Mouse (Mus musculus) hindbrain, embryonic 16.5 days (tissue): ENCODE measurements around the gene Slc25a45. TPM values are rescaled to one million over a fixed set of nuclear protein-coding genes. Genes with fewer than 3 reads are reported as not detected.

Experiments
- ATAC-seq: fragments of 200-750 bp; cut with Nextera tagmentation; 2 replicates; pipeline ENCODE4 v1.8.0; 2017; ENCODE audit warnings: moderate TSS enrichment, moderate library complexity
- H3K27ac ChIP-seq: fragments of 300-500 bp; sonication (generic); 2 replicates; pipeline ENCODE4 v1.5.1; 2014; ENCODE audit warnings: low read depth, mild to moderate bottlenecking, control low read depth, low read length, moderate library complexity
- H3K27me3 ChIP-seq: fragments of 300-500 bp; sonication (generic); replicated peaks from 2 replicates; pipeline ENCODE4 v1.6.1; 2014; ENCODE audit warnings: low read length; ENCODE audit not compliant: control insufficient read depth, insufficient read depth
- H3K36me3 ChIP-seq: fragments of 300-500 bp; sonication (generic); 2 replicates; pipeline ENCODE4 v1.6.1; 2014; ENCODE audit warnings: mild to moderate bottlenecking, low read length, moderate library complexity, mixed read lengths; ENCODE audit not compliant: control insufficient read depth, insufficient read depth
- H3K4me1 ChIP-seq: fragments of 300-500 bp; sonication (generic); 2 replicates; pipeline ENCODE4 v1.6.1; 2014; ENCODE audit warnings: low read depth, low read length; ENCODE audit not compliant: control insufficient read depth, insufficient read depth
- H3K4me2 ChIP-seq: fragments of 300-500 bp; sonication (generic); 2 replicates; pipeline ENCODE4 v1.6.1; 2014; ENCODE audit warnings: mild to moderate bottlenecking, low read length, control low read depth, moderate library complexity
- H3K4me3 ChIP-seq: fragments of 300-500 bp; sonication (generic); 2 replicates; pipeline ENCODE4 v1.5.1; 2014; ENCODE audit warnings: mild to moderate bottlenecking, low read length, control low read depth, moderate library complexity
- H3K9ac ChIP-seq: fragments of 300-500 bp; sonication (generic); 2 replicates; pipeline ENCODE4 v1.6.1; 2014; ENCODE audit warnings: low read depth, mild to moderate bottlenecking, control low read depth, low read length, moderate library complexity
- H3K9me3 ChIP-seq: fragments of 300-500 bp; sonication (generic); 2 replicates; pipeline ENCODE4 v1.6.1; 2014; ENCODE audit warnings: mild to moderate bottlenecking, low read length, moderate library complexity; ENCODE audit not compliant: control insufficient read depth
- WGBS: fragments of 180-500 bp; shearing (Covaris S2); extraction: QIAGEN DNeasy Blood & Tissue Kit; methylation state at CpG from one replicate; pipeline ENCODE4 v1.1.7; 2014; 5-methylcytosine and 5-hydroxymethylcytosine counted together
- polyA plus RNA-seq: library from polyadenylated mRNA; unstranded; fragments of >200 nt; fragmentation: Nextera tagmentation; extraction: Ambion mirVana; gene quantifications from 2 replicates; pipeline ENCODE4 v1.2.1, GENCODE M21; 2015

Slc25a45 gene
- polyA plus RNA-seq, 1 experiment from 2014 or later: 2.6 TPM

GRCm38 (mm10) chr19:5892735-5893134 is 15.1 kb downstream of the Slc25a45 start:
- 86% methylated on average over 13 of the region's 13 CpGs for WGBS
- ATAC-seq: no peak
- no peak overlapping the region for H3K27ac ChIP-seq

GRCm38 (mm10) chr19:5893282-5894001 is 15.8 kb downstream of the Slc25a45 start:
- 11% methylated on average over 20 of the region's 31 CpGs for WGBS
- no peaks in the 10 kb centered on the region for H3K27me3 ChIP-seq
- H3K4me2 ChIP-seq: peak overlapping the region; percentile 68
- peak; percentile 0; the same call in 1 of the 2 replicates for ATAC-seq
- H3K27ac ChIP-seq: peak overlapping the region; percentile 79
- H3K9me3 ChIP-seq: no peaks in the 10 kb centered on the region
- H3K4me3 ChIP-seq: peak overlapping the region; percentile 61
- peaks cover 12% of the 10 kb centered on the region for H3K36me3 ChIP-seq
- H3K9ac ChIP-seq: peak overlapping the region; percentile 88
- H3K4me1 ChIP-seq: peaks cover 20% of the 10 kb centered on the region

More at GRCm38 (mm10) chr19:5892735-5893134, 15.1 kb downstream of the Slc25a45 start:
- H3K4me3 ChIP-seq: peak overlapping the region; percentile 61
- no peaks in the 10 kb centered on the region for H3K9me3 ChIP-seq
- no peaks in the 10 kb centered on the region for H3K27me3 ChIP-seq
- H3K9ac ChIP-seq: peak overlapping the region; percentile 88; the same call in 1 of the 2 replicates
- peaks cover 20% of the 10 kb centered on the region for H3K4me1 ChIP-seq
- H3K4me2 ChIP-seq: peak overlapping the region; percentile 68
- H3K36me3 ChIP-seq: peaks cover 8% of the 10 kb centered on the region

- peaks cover 20% of the 10 kb centered on the region for H3K4me1 ChIP-seq
- H3K27ac ChIP-seq: peak within 1 kb of the TSS; percentile 79
- WGBS: 8% methylated on average over 18 of the region's 36 CpGs
- H3K4me3 ChIP-seq: peak within 1 kb of the TSS; percentile 61
- peak; percentile 99 for ATAC-seq
- no peaks in the 10 kb centered on the region for H3K27me3 ChIP-seq
- peak within 1 kb of the TSS; percentile 68 for H3K4me2 ChIP-seq
- H3K36me3 ChIP-seq: peaks cover 14% of the 10 kb centered on the region
- H3K9ac ChIP-seq: peak within 1 kb of the TSS; percentile 88
- H3K9me3 ChIP-seq: no peaks in the 10 kb centered on the region
Observed at GRCm38 (mm10) chr19:5894002-5894678, 16.5 kb downstream of the Slc25a45 start, which contains the start of gene Tigd3. Tigd3 (minus strand) TSS chr19:5894149.

- Histone ChIP-seq H3K27ac (no peak overlapping the region), H3K4me2 (no peak overlapping the region), H3K27me3 (no peaks in the 10 kb centered on the region), H3K9ac (no peak overlapping the region), H3K4me3 (no peak overlapping the region), H3K9me3 (no peaks in the 10 kb centered on the region), H3K36me3 (peaks cover 41% of the 10 kb centered on the region), H3K4me1 (peaks cover 21% of the 10 kb centered on the region)
- no peak for ATAC-seq
- 93% methylated on average over 3 of the region's 3 CpGs for WGBS
Observed at GRCm38 (mm10) chr19:5907275-5907674, 29.7 kb downstream of the Slc25a45 start.

- 37% methylated on average over 6 of the region's 6 CpGs for WGBS
- Histone ChIP-seq H3K9ac (peak overlapping the region; percentile 52), H3K9me3 (no peaks in the 10 kb centered on the region), H3K4me3 (no peak overlapping the region; the same call in 1 of the 2 replicates), H3K36me3 (peaks cover 12% of the 10 kb centered on the region), H3K4me1 (peaks cover 30% of the 10 kb centered on the region), H3K27me3 (no peaks in the 10 kb centered on the region), H3K4me2 (peak overlapping the region; percentile 87), H3K27ac (peak overlapping the region; percentile 52)
- peak; percentile 12; the same call in 1 of the 2 replicates for ATAC-seq
Observed at GRCm38 (mm10) chr19:5910221-5910620, 32.6 kb downstream of the Slc25a45 start.

- peaks cover 30% of the 10 kb centered on the region for H3K4me1 ChIP-seq
- no peaks in the 10 kb centered on the region for H3K9me3 ChIP-seq
- WGBS: 8% methylated on average over 14 of the region's 14 CpGs
- H3K27ac ChIP-seq: peak overlapping the region; percentile 84
- no peaks in the 10 kb centered on the region for H3K27me3 ChIP-seq
- peak overlapping the region; percentile 87 for H3K4me2 ChIP-seq
- no peak for ATAC-seq
- peak overlapping the region; percentile 81 for H3K9ac ChIP-seq
- H3K36me3 ChIP-seq: peaks cover 2% of the 10 kb centered on the region; the same call in 1 of the 2 replicates
- peak overlapping the region; percentile 71 for H3K4me3 ChIP-seq
Observed at GRCm38 (mm10) chr19:5911430-5912102, 34.0 kb downstream of the Slc25a45 start.

- 0% methylated on average over 51 of the region's 59 CpGs for WGBS
- peaks cover 6% of the 10 kb centered on the region for H3K36me3 ChIP-seq
- no peaks in the 10 kb centered on the region for H3K27me3 ChIP-seq
- peak; percentile 94 for ATAC-seq
- H3K4me2 ChIP-seq: peak overlapping the region; percentile 87
- H3K9ac ChIP-seq: peak overlapping the region; percentile 81
- H3K27ac ChIP-seq: peak overlapping the region; percentile 84
- peaks cover 30% of the 10 kb centered on the region for H3K4me1 ChIP-seq
- H3K9me3 ChIP-seq: no peaks in the 10 kb centered on the region
- H3K4me3 ChIP-seq: peak overlapping the region; percentile 71
Observed at GRCm38 (mm10) chr19:5912103-5913006, 34.7 kb downstream of the Slc25a45 start.

GRCm38 (mm10) chr19:5913007-5913719 is 35.6 kb downstream of the Slc25a45 start, which contains the start of gene Dpf2:
Dpf2 (minus strand) TSS chr19:5913010.
- Histone ChIP-seq H3K4me2 (peak within 1 kb of the TSS; percentile 87), H3K36me3 (peaks cover 13% of the 10 kb centered on the region), H3K4me1 (peaks cover 30% of the 10 kb centered on the region), H3K9me3 (no peaks in the 10 kb centered on the region), H3K27ac (peak within 1 kb of the TSS; percentile 84), H3K9ac (peak within 1 kb of the TSS; percentile 81), H3K4me3 (peak within 1 kb of the TSS; percentile 71), H3K27me3 (no peaks in the 10 kb centered on the region)
- peak; percentile 6; the same call in 1 of the 2 replicates for ATAC-seq
- 23% methylated on average over 13 of the region's 13 CpGs for WGBS
